Mouse (Mus musculus) MEL (cell line): ENCODE data around the gene Rnasek. TPM values are rescaled to one million over a fixed set of nuclear protein-coding genes. Genes with fewer than 3 reads are reported as not detected.

Source experiments
- DNase-seq: peaks from one replicate; pipeline ENCODE4 v3.0.0; 2011; ENCODE audit warnings: low read depth, low spot score
- H3K27ac ChIP-seq: 2 replicates; pipeline ENCODE4 v1.5.1; 2012; ENCODE audit warnings: low read depth, mild to moderate bottlenecking, control low read depth, low read length, moderate library complexity; ENCODE audit not compliant: control insufficient read depth
- H3K27me3 ChIP-seq, 2 experiments: fragments of 150-350 bp in 1 of 2; sonication (generic) in 1 of 2; 2 replicates each; pipeline ENCODE4 v1.6.1; 2012; ENCODE audit warnings: low read length in 2 of 2, mild to moderate bottlenecking in 2 of 2, improper control_type of control experiment in 1 of 2, moderate library complexity in 1 of 2; ENCODE audit not compliant: insufficient read depth in 2 of 2, control insufficient read depth in 1 of 2
- H3K36me3 ChIP-seq, 2 experiments: 2 replicates each; pipeline ENCODE4 v1.6.1; 2012 to 2014; ENCODE audit warnings: low read length in 2 of 2, improper control_type of control experiment in 1 of 2, inconsistent platforms in 1 of 2, mild to moderate bottlenecking in 1 of 2; ENCODE audit not compliant: insufficient read depth in 2 of 2, control insufficient read depth in 1 of 2
- H3K4me1 ChIP-seq, 2 experiments: fragments of 150-350 bp in 1 of 2; sonication (generic) in 1 of 2; 2 replicates each; pipeline ENCODE4 v1.6.1; 2012; ENCODE audit warnings: low read length in 2 of 2, improper control_type of control experiment in 1 of 2, mild to moderate bottlenecking in 1 of 2; ENCODE audit not compliant: insufficient read depth in 2 of 2, control insufficient read depth in 1 of 2
- H3K4me3 ChIP-seq, 2 experiments: fragments of 150-350 bp in 1 of 2; sonication (generic) in 1 of 2; 2 replicates each; pipeline ENCODE4 v1.5.1; 2012; ENCODE audit warnings: low read depth in 2 of 2, low read length in 2 of 2, mild to moderate bottlenecking in 2 of 2, moderate library complexity in 2 of 2, control low read depth in 1 of 2, improper control_type of control experiment in 1 of 2; ENCODE audit not compliant: control insufficient read depth in 1 of 2, insufficient read depth in 1 of 2
- H3K79me2 ChIP-seq: 2 replicates; pipeline ENCODE4 v1.6.1; 2012; ENCODE audit warnings: mild to moderate bottlenecking, low read length, moderate library complexity; ENCODE audit not compliant: control insufficient read depth, poor library complexity, insufficient read depth
- H3K9ac ChIP-seq: 2 replicates; pipeline ENCODE4 v1.6.1; 2012; ENCODE audit warnings: low read depth, mild to moderate bottlenecking, control low read depth, low read length, moderate library complexity; ENCODE audit not compliant: control insufficient read depth, poor library complexity, severe bottlenecking
- H3K9me3 ChIP-seq: fragments of 150-350 bp; sonication (generic); replicated peaks from 2 replicates; pipeline ENCODE4 v1.6.1; 2012; ENCODE audit warnings: mild to moderate bottlenecking, low read length, improper control_type of control experiment, moderate library complexity; ENCODE audit not compliant: insufficient read depth
- BHLHE40 ChIP-seq: IDR thresholded peaks from 2 replicates; pipeline ENCODE4 v1.6.1; 2012; ENCODE audit warnings: low read depth, mild to moderate bottlenecking, inconsistent platforms, low read length, improper control_type of control experiment, borderline replicate concordance
- CHD1 ChIP-seq: IDR thresholded peaks from 2 replicates; pipeline ENCODE4 v1.6.1; 2012; ENCODE audit warnings: low read depth, mild to moderate bottlenecking, inconsistent platforms, low read length, improper control_type of control experiment
- CTCF ChIP-seq, 3 experiments: IDR thresholded peaks in 2 of 3; conservative IDR thresholded peaks in 1 of 3; 2 replicates each; pipeline ENCODE4 v1.5.1; 2011 to 2012; ENCODE audit warnings: low read length in 3 of 3, low read depth in 2 of 3, mild to moderate bottlenecking in 2 of 3, improper control_type of control experiment in 1 of 3, inconsistent platforms in 1 of 3, mixed read lengths in 1 of 3, moderate library complexity in 1 of 3; ENCODE audit not compliant: control insufficient read depth in 1 of 3, insufficient read depth in 1 of 3, poor library complexity in 1 of 3, severe bottlenecking in 1 of 3
- ELF1 ChIP-seq: IDR thresholded peaks from 2 replicates; pipeline ENCODE4 v1.6.1; 2014; ENCODE audit warnings: low read depth, mild to moderate bottlenecking, inconsistent platforms, low read length, improper control_type of control experiment, moderate library complexity
- GABPA ChIP-seq: IDR thresholded peaks from 2 replicates; pipeline ENCODE4 v1.6.1; 2012; ENCODE audit warnings: low read depth, mild to moderate bottlenecking, inconsistent platforms, low read length, improper control_type of control experiment, moderate library complexity
- GATA1 ChIP-seq: IDR thresholded peaks from 2 replicates; pipeline ENCODE4 v1.6.1; 2011; ENCODE audit warnings: low read depth, low read length, improper control_type of control experiment
- JUND ChIP-seq: IDR thresholded peaks from 2 replicates; pipeline ENCODE4 v1.6.1; 2011; ENCODE audit warnings: low read depth, mild to moderate bottlenecking, improper control_type of control experiment, low read length
- MAFK ChIP-seq: IDR thresholded peaks from 2 replicates; pipeline ENCODE4 v1.6.1; 2011; ENCODE audit warnings: low read depth, mild to moderate bottlenecking, low read length, improper control_type of control experiment, borderline replicate concordance
- MAX ChIP-seq: IDR thresholded peaks from 2 replicates; pipeline ENCODE4 v1.6.1; 2011; ENCODE audit warnings: low read length, improper control_type of control experiment
- MAZ ChIP-seq: IDR thresholded peaks from 2 replicates; pipeline ENCODE4 v1.6.1; 2012; ENCODE audit warnings: low read depth, mild to moderate bottlenecking, inconsistent platforms, low read length, improper control_type of control experiment
- MEF2A ChIP-seq: IDR thresholded peaks from 2 replicates; pipeline ENCODE4 v1.6.1; 2014; ENCODE audit warnings: low read depth, mild to moderate bottlenecking, inconsistent platforms, low read length, improper control_type of control experiment; ENCODE audit not compliant: poor library complexity, insufficient replicate concordance, severe bottlenecking; ENCODE audit errors: extremely low read depth
- MXI1 ChIP-seq: IDR thresholded peaks from 2 replicates; pipeline ENCODE4 v1.6.1; 2011; ENCODE audit warnings: mild to moderate bottlenecking, low read depth, low read length, improper control_type of control experiment
- MYC ChIP-seq: IDR thresholded peaks from 2 replicates; pipeline ENCODE4 v1.6.1; 2011; ENCODE audit warnings: low read depth, mild to moderate bottlenecking, low read length, improper control_type of control experiment, moderate library complexity
- NRF1 ChIP-seq: IDR thresholded peaks from 2 replicates; pipeline ENCODE4 v1.6.1; 2014; ENCODE audit warnings: low read depth, mild to moderate bottlenecking, inconsistent platforms, low read length, improper control_type of control experiment, moderate library complexity; ENCODE audit not compliant: poor library complexity, insufficient read depth, severe bottlenecking
- POLR2A ChIP-seq, 2 experiments: IDR thresholded peaks; 2 replicates each; pipeline ENCODE4 v1.6.1; 2011 to 2012; ENCODE audit warnings: low read length in 2 of 2, mild to moderate bottlenecking in 2 of 2, control low read depth in 1 of 2, improper control_type of control experiment in 1 of 2, low read depth in 1 of 2, moderate library complexity in 1 of 2; ENCODE audit not compliant: control insufficient read depth in 1 of 2, insufficient read depth in 1 of 2, poor library complexity in 1 of 2
- POLR2AphosphoS5 ChIP-seq: IDR thresholded peaks from 2 replicates; pipeline ENCODE4 v1.6.1; 2012; ENCODE audit warnings: low read depth, borderline replicate concordance, mild to moderate bottlenecking, inconsistent platforms, low read length, moderate library complexity, mixed read lengths
- SIN3A ChIP-seq: IDR thresholded peaks from 2 replicates; pipeline ENCODE4 v1.6.1; 2012; ENCODE audit warnings: low read length, improper control_type of control experiment, inconsistent platforms
- SMC3 ChIP-seq: IDR thresholded peaks from 2 replicates; pipeline ENCODE4 v1.6.1; 2011; ENCODE audit warnings: low read depth, low read length, improper control_type of control experiment
- UBTF ChIP-seq: IDR thresholded peaks from 2 replicates; pipeline ENCODE4 v1.6.1; 2012; ENCODE audit warnings: low read depth, mild to moderate bottlenecking, inconsistent platforms, low read length, improper control_type of control experiment, moderate library complexity, borderline replicate concordance; ENCODE audit not compliant: insufficient read depth
- USF2 ChIP-seq, 2 experiments: IDR thresholded peaks; 2 replicates each; pipeline ENCODE4 v1.6.1; 2011 to 2012; ENCODE audit warnings: improper control_type of control experiment in 2 of 2, low read length in 2 of 2, borderline replicate concordance in 1 of 2, inconsistent platforms in 1 of 2, low read depth in 1 of 2, mild to moderate bottlenecking in 1 of 2; ENCODE audit not compliant: insufficient read depth in 1 of 2
- polyA plus RNA-seq, 2 experiments: library from polyadenylated mRNA; stranded (reverse) in 1 of 2; unstranded in 1 of 2; fragments of >175 nt in 1 of 2; fragments of >200 nt in 1 of 2; gene quantifications; 2 replicates each; pipeline versions ENCODE4 v1.2.1 to v1.2.4; 2012; ENCODE audit warnings: low replicate concordance in 2 of 2, low read depth in 1 of 2; ENCODE audit not compliant: insufficient read length in 2 of 2, insufficient read depth in 1 of 2, missing spikeins in 1 of 2
- total RNA-seq: library from RNA; depleted of rRNA; stranded (reverse); fragments of 300-350 nt; gene quantifications from 2 replicates; pipeline ENCODE4 v1.2.3, GENCODE M21; 2012

Gene Rnasek
- total and polyA plus RNA-seq, 3 experiments, result 56.2 to 179 TPM; not detected in 1

DNA sequence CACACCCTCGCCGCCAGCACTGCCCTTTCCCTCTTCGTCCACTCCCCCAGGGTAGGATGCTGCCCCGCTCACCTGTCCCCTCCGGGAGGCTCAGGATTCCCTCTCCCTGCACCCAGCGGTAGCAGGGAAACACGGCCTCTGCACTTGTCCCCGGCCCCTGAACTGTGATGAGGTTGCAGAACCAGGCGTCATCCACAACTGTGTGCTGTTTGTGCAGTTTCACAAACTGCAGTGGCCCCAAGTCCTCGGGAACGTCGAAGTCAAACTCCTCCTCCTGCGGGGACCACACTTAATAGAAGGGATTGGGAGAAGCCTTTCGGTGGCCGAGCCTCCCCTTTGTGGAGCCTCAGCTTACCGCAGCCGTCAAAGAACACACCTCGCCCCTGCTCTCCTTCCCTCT, 14.7 kb upstream of the Rnasek start:
- Histone ChIP-seq H3K4me1 (no peaks in the 10 kb centered on the region), H3K9me3 (no peaks in the 10 kb centered on the region), H3K79me2 (no peaks in the 10 kb centered on the region), H3K27me3 (peaks cover 6 to 11% of the 10 kb centered on the region in 2 experiments), H3K27ac (no peak overlapping the region), H3K36me3 (no peaks in the 10 kb centered on the region), H3K9ac (no peak overlapping the region)
- DNase-seq, result no peak
- TF ChIP-seq MYC, result no peak
- no peak for TF ChIP-seq BHLHE40
- TF ChIP-seq MAX, result no peak
- TF ChIP-seq, all 39 proteins: peak for 0
- H3K4me3 ChIP-seq, result no peak overlapping the region

DNA sequence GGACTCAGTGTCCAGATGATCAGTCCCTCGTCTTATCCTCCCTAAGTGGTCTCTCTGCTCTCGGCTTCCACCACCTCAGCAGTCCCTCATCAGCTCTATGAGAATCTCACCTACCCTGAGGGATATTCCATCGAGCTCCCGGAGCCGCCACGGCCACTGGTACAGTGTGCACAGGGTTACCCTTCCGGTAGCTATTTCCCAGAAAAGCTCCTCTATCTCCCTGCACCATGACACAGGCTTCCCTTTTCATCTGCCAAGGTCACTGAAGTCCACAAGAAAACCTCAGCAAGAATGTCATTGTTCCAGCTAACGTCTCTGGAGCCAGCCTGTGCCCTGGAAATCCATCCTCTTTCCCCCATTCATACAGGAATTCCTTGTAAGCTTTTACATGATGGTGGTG, 12.2 kb upstream of the Rnasek start:
- no peaks in the 10 kb centered on the region for H3K79me2 ChIP-seq
- TF ChIP-seq NRF1 (no peak), MYC (no peak)
- TF ChIP-seq, all 39 proteins: peak for 0
- no peaks in the 10 kb centered on the region for H3K36me3 ChIP-seq
- H3K9me3 ChIP-seq, result no peaks in the 10 kb centered on the region
- peaks cover 2 to 6% of the 10 kb centered on the region in 2 experiments for H3K27me3 ChIP-seq
- no peak overlapping the region for H3K9ac ChIP-seq
- no peak overlapping the region for H3K4me3 ChIP-seq
- H3K4me1 ChIP-seq, result no peaks in the 10 kb centered on the region
- no peak overlapping the region for H3K27ac ChIP-seq
- DNase-seq, result no peak

DNA sequence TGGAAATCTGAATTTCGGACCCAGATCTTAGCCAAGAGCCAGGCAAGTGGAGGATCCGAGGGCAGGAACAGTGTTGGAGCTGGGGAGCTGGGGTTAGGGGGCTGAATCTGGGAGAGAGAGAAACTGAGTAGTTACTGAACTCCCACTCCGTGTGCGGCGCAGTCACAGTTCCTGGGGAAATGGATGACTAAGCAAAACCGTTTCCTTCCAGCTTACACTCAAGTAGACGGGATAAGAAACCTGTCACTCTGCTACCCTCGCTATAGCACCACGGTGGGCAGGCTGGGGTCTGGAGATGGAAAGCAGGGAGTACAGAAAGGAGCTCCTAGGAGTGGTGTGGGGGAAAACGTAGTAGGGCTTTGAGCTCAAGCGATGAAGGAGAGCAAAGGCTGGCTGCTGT, 10.5 kb upstream of the Rnasek start:
- H3K79me2 ChIP-seq, result no peaks in the 10 kb centered on the region
- no peak overlapping the region for H3K4me3 ChIP-seq
- DNase-seq, result no peak
- TF ChIP-seq GATA1 (no peak), GABPA (no peak), MAZ (no peak), CTCF (IDR thresholded peaks at IDR 0.05 in 2 of 3, conservative IDR thresholded peaks at IDR 0.05 in 1 of 3; ENCODE audit: control insufficient read depth in 1 of 3, insufficient read depth in 1 of 3, low read depth in 2 of 3, low read length in 3 of 3, poor library complexity in 1 of 3, severe bottlenecking in 1 of 3) (no peak), POLR2A (IDR thresholded peaks at IDR 0.05; ENCODE audit: control insufficient read depth in 1 of 2, insufficient read depth in 1 of 2, low read depth in 1 of 2, low read length in 2 of 2, poor library complexity in 1 of 2) (no peak), ELF1 (no peak), USF2 (IDR thresholded peaks at IDR 0.05; ENCODE audit: borderline replicate concordance in 1 of 2, insufficient read depth in 1 of 2, low read depth in 1 of 2, low read length in 2 of 2) (no peak), POLR2AphosphoS5 (no peak), MEF2A (no peak), CHD1 (no peak), MXI1 (no peak), SMC3 (no peak), UBTF (no peak), MAFK (no peak), JUND (no peak), SIN3A (no peak)
- TF ChIP-seq, all 39 proteins: peak for 0
- H3K27me3 ChIP-seq, result peaks cover 0 to 5% of the 10 kb centered on the region in 2 experiments
- no peaks in the 10 kb centered on the region for H3K4me1 ChIP-seq
- H3K9ac ChIP-seq, result no peak overlapping the region
- no peaks in the 10 kb centered on the region for H3K9me3 ChIP-seq
- no peak overlapping the region for H3K27ac ChIP-seq
- no peaks in the 10 kb centered on the region for H3K36me3 ChIP-seq
